Mouse (Mus musculus) stomach, embryonic 15.5 days (tissue): ENCODE results near the gene Rab5b. TPM values are rescaled to one million over a fixed set of nuclear protein-coding genes. Genes with fewer than 3 reads are reported as not detected.

Experiments
- ATAC-seq: fragments of 200-750 bp; cut with Nextera tagmentation; 2 replicates; pipeline ENCODE4 v1.8.0; 2017; ENCODE audit warnings: low read depth, moderate number of reproducible peaks, moderate TSS enrichment; ENCODE audit not compliant: insufficient read depth, low FRiP score
- H3K27ac ChIP-seq: fragments of 300-500 bp; sonication (generic); 2 replicates; pipeline ENCODE4 v1.5.1; 2015; ENCODE audit warnings: mild to moderate bottlenecking, inconsistent platforms
- H3K27me3 ChIP-seq: fragments of 300-500 bp; sonication (generic); replicated peaks from 2 replicates; pipeline ENCODE4 v1.6.1; 2015; ENCODE audit warnings: inconsistent platforms
- H3K36me3 ChIP-seq: fragments of 300-500 bp; sonication (generic); 2 replicates; pipeline ENCODE4 v1.6.1; 2015; ENCODE audit warnings: inconsistent platforms
- H3K4me1 ChIP-seq: fragments of 300-500 bp; sonication (generic); 2 replicates; pipeline ENCODE4 v1.6.1; 2015; ENCODE audit warnings: inconsistent platforms
- H3K4me2 ChIP-seq: fragments of 300-500 bp; sonication (generic); 2 replicates; pipeline ENCODE4 v1.6.1; 2015; ENCODE audit warnings: mild to moderate bottlenecking, inconsistent platforms
- H3K4me3 ChIP-seq: fragments of 300-500 bp; sonication (generic); replicated peaks from 2 replicates; pipeline ENCODE4 v1.5.1; 2015; ENCODE audit warnings: inconsistent platforms
- H3K9ac ChIP-seq: fragments of 300-500 bp; sonication (generic); 2 replicates; pipeline ENCODE4 v1.6.1; 2015; ENCODE audit warnings: inconsistent platforms
- H3K9me3 ChIP-seq: fragments of 300-500 bp; sonication (generic); 2 replicates; pipeline ENCODE4 v1.6.1; 2016; ENCODE audit warnings: inconsistent platforms
- WGBS: fragments of 180-500 bp; shearing (Covaris S2); methylation state at CpG from one replicate; pipeline ENCODE4 v1.1.7; 2015; 5-methylcytosine and 5-hydroxymethylcytosine counted together
- polyA plus RNA-seq: library from polyadenylated mRNA; unstranded; fragments of >200 nt; fragmentation: Nextera tagmentation; extraction: Ambion mirVana; gene quantifications from 2 replicates; pipeline ENCODE4 v1.2.1, GENCODE M21; 2015

Gene Rab5b
- polyA plus RNA-seq, 1 experiment from 2014 or later, result 68.9 TPM

DNA sequence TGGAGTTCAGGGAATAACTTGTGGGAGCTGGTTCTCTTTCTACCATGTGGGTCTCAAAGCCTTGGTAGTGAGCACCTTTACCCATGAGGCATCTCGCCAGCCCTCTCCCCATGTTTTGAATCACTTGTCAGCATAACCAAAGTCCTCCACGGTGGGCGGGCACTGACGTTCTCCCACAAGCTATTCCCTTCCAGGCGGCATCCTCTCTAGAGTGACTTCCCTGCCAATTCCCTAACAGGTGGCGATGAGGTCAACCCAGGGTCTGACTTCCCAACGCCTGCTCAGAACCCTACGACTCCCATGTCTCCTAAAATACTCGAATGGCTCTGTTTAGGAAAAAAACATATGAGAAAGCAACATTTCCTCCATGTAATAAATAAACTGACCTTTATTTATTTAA is 38.2 kb downstream of the Rab5b start:
- Histone ChIP-seq H3K4me1 (no peaks in the 10 kb centered on the region), H3K9ac (no peak overlapping the region), H3K27ac (no peak overlapping the region), H3K9me3 (no peaks in the 10 kb centered on the region), H3K4me2 (no peak overlapping the region), H3K4me3 (no peak overlapping the region), H3K27me3 (no peaks in the 10 kb centered on the region), H3K36me3 (no peaks in the 10 kb centered on the region)
- no peak for ATAC-seq
- WGBS, result 49% methylated on average over 9 of the region's 9 CpGs

- no peak overlapping the region for H3K27ac ChIP-seq
- H3K4me3 ChIP-seq, result no peak overlapping the region
- H3K4me2 ChIP-seq, result no peak overlapping the region
- H3K9me3 ChIP-seq, result no peaks in the 10 kb centered on the region
- H3K27me3 ChIP-seq, result no peaks in the 10 kb centered on the region
- WGBS, result 77% methylated on average over 1 of the region's 1 CpGs
- no peak overlapping the region for H3K9ac ChIP-seq
- no peaks in the 10 kb centered on the region for H3K4me1 ChIP-seq
- H3K36me3 ChIP-seq, result no peaks in the 10 kb centered on the region
- no peak for ATAC-seq
Measured at GRCm38 (mm10) chr10:128656731-128657130, 39.3 kb downstream of the Rab5b start.

- Histone ChIP-seq H3K27ac (no peak overlapping the region), H3K4me3 (no peak overlapping the region)
- ATAC-seq, result no peak
Measured at GRCm38 (mm10) chr10:128655254-128655653, 40.8 kb downstream of the Rab5b start.

GRCm38 (mm10) chr10:128653866-128654265 is 42.2 kb downstream of the Rab5b start:
- no peak overlapping the region for H3K4me3 ChIP-seq
- H3K4me1 ChIP-seq, result no peaks in the 10 kb centered on the region
- ATAC-seq, result no peak
- no peaks in the 10 kb centered on the region for H3K9me3 ChIP-seq
- H3K27me3 ChIP-seq, result no peaks in the 10 kb centered on the region
- H3K36me3 ChIP-seq, result no peaks in the 10 kb centered on the region
- 72% methylated on average over 4 of the region's 4 CpGs for WGBS
- no peak overlapping the region for H3K4me2 ChIP-seq
- H3K9ac ChIP-seq, result no peak overlapping the region
- no peak overlapping the region for H3K27ac ChIP-seq

More at GRCm38 (mm10) chr10:128655254-128655653, 40.8 kb downstream of the Rab5b start:
- H3K36me3 ChIP-seq, result no peaks in the 10 kb centered on the region
- H3K4me2 ChIP-seq, result no peak overlapping the region
- no peak overlapping the region for H3K9ac ChIP-seq
- H3K4me1 ChIP-seq, result no peaks in the 10 kb centered on the region
- H3K9me3 ChIP-seq, result no peaks in the 10 kb centered on the region
- 40% methylated on average over 3 of the region's 3 CpGs for WGBS
- no peaks in the 10 kb centered on the region for H3K27me3 ChIP-seq

DNA sequence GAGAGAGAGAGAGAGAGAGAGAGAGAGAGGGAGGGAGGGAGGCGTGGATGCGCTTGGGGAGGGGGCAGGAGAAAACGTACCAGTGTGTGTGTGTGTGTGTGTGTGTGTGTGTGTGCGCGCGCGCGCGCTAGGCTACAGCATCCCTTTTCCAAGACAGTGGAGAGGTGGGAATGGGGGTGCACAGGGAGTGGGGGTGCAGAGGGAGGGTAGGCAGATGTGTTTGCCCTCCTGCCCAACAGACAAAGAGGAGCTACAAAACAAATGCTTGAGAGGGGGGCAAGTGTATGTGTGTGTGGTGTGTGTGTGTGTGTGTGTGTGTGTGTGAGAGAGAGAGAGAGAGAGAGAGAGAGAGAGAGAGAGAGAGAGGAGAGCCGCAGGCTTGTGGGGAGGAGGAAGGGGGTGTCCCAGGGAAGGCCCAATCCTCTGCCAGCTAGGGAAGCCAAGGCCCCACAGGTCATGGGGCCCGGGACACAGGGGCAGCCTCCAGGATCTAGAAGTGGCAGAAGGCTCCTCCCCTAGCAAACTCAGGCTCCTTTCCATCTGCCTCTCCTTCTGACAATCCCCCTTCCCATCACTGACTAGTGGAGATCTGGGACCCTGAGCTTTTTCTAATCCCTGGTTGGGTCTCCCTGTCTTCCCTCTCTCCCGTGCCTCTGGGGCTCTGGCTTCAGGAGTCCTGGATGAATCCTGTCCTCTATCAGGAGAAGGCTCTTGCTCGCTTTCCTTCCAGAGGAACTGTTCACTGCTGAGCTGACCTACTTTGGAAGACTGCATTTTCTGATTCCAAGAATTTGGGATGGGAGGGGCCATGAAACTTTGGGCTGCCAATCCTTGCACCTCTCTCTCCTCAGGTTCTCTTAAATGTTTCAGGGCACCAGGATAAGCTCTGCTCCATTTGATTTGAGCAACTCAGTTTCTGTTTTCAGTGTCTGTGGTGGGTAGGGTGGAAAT is 49.6 kb downstream of the Rab5b start:
- H3K4me2 ChIP-seq, result peak overlapping the region; percentile 83
- H3K36me3 ChIP-seq, result no peaks in the 10 kb centered on the region
- ATAC-seq, result peak; percentile 60; the same call in 1 of the 2 replicates
- peak overlapping the region; percentile 23; the same call in 1 of the 2 replicates for H3K27ac ChIP-seq
- H3K9ac ChIP-seq, result no peak overlapping the region
- no peaks in the 10 kb centered on the region for H3K9me3 ChIP-seq
- peak overlapping the region; percentile 52 for H3K4me3 ChIP-seq
- H3K27me3 ChIP-seq, result no peaks in the 10 kb centered on the region
- peaks cover 11% of the 10 kb centered on the region; the same call in 1 of the 2 replicates for H3K4me1 ChIP-seq
- WGBS, result 8% methylated on average over 12 of the region's 13 CpGs

- ATAC-seq, result peak; percentile 61
- WGBS, result 5% methylated on average over 35 of the region's 36 CpGs
- Histone ChIP-seq H3K4me1 (peaks cover 11% of the 10 kb centered on the region; the same call in 1 of the 2 replicates), H3K4me3 (peak within 1 kb of the TSS; percentile 52), H3K4me2 (peak within 1 kb of the TSS; percentile 83), H3K36me3 (no peaks in the 10 kb centered on the region), H3K27me3 (no peaks in the 10 kb centered on the region), H3K9me3 (no peaks in the 10 kb centered on the region), H3K9ac (peak within 1 kb of the TSS; percentile 34; the same call in 1 of the 2 replicates), H3K27ac (peak within 1 kb of the TSS; percentile 40; the same call in 1 of the 2 replicates)
Measured at GRCm38 (mm10) chr10:128645111-128646011, 50.7 kb downstream of the Rab5b start, which contains the start of gene Ikzf4. Gene Ikzf4, minus strand, starts transcription at chr10:128645991.

GRCm38 (mm10) chr10:128642749-128643148 is 53.3 kb downstream of the Rab5b start:
- H3K36me3 ChIP-seq, result no peaks in the 10 kb centered on the region
- no peak overlapping the region for H3K4me2 ChIP-seq
- H3K4me3 ChIP-seq, result no peak overlapping the region
- no peak for ATAC-seq
- no peak overlapping the region for H3K27ac ChIP-seq
- no peaks in the 10 kb centered on the region for H3K27me3 ChIP-seq
- H3K4me1 ChIP-seq, result peaks cover 11% of the 10 kb centered on the region; the same call in 1 of the 2 replicates
- WGBS, result 86% methylated on average over 6 of the region's 6 CpGs
- H3K9me3 ChIP-seq, result no peaks in the 10 kb centered on the region
- no peak overlapping the region for H3K9ac ChIP-seq

DNA sequence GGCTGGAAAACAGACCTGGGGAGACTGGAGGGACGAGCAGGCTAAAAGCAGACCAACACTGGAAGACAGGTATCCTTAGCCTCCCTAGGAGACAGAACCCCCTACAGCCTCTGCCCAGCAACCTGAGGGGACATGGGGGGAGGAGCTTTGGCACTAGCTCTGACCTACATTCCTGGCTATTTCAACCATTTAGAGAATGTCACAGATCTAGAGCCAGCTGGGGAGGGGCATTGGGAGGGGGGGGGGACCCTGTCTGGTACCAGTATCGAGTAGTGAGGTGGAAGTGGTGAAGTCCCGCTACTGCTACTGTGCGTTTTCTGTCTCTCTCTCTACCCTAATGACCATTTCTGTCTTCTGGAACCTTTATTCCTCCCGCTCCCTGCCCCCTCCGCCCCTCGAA is 54.2 kb downstream of the Rab5b start:
- no peak overlapping the region for H3K4me2 ChIP-seq
- no peak for ATAC-seq
- H3K9me3 ChIP-seq, result no peaks in the 10 kb centered on the region
- no peak overlapping the region for H3K27ac ChIP-seq
- WGBS, result 64% methylated on average over 7 of the region's 7 CpGs
- H3K36me3 ChIP-seq, result no peaks in the 10 kb centered on the region
- H3K9ac ChIP-seq, result no peak overlapping the region
- H3K27me3 ChIP-seq, result no peaks in the 10 kb centered on the region
- H3K4me3 ChIP-seq, result no peak overlapping the region
- H3K4me1 ChIP-seq, result peaks cover 10% of the 10 kb centered on the region; the same call in 1 of the 2 replicates

GRCm38 (mm10) chr10:128640891-128641290 is 55.2 kb downstream of the Rab5b start:
- Histone ChIP-seq H3K4me2 (no peak overlapping the region), H3K9ac (no peak overlapping the region), H3K27ac (no peak overlapping the region), H3K36me3 (0 out of 2 replicates have a peak, but pooled peaks cover 2% of the 10 kb centered on the region), H3K4me1 (peaks cover 5% of the 10 kb centered on the region; the same call in 1 of the 2 replicates), H3K27me3 (no peaks in the 10 kb centered on the region), H3K9me3 (no peaks in the 10 kb centered on the region), H3K4me3 (no peak overlapping the region)
- ATAC-seq, result no peak
- 92% methylated on average over 15 of the region's 15 CpGs for WGBS

GRCm38 (mm10) chr10:128639999-128640398 is 56.1 kb downstream of the Rab5b start:
- 0 out of 2 replicates have a peak, but pooled peaks cover 2% of the 10 kb centered on the region for H3K36me3 ChIP-seq
- no peak overlapping the region for H3K9ac ChIP-seq
- H3K27ac ChIP-seq, result no peak overlapping the region
- peaks cover 3% of the 10 kb centered on the region; the same call in 1 of the 2 replicates for H3K4me1 ChIP-seq
- ATAC-seq, result no peak
- H3K9me3 ChIP-seq, result no peaks in the 10 kb centered on the region
- H3K27me3 ChIP-seq, result no peaks in the 10 kb centered on the region
- H3K4me2 ChIP-seq, result no peak overlapping the region
- 86% methylated on average over 14 of the region's 14 CpGs for WGBS
- H3K4me3 ChIP-seq, result no peak overlapping the region

DNA sequence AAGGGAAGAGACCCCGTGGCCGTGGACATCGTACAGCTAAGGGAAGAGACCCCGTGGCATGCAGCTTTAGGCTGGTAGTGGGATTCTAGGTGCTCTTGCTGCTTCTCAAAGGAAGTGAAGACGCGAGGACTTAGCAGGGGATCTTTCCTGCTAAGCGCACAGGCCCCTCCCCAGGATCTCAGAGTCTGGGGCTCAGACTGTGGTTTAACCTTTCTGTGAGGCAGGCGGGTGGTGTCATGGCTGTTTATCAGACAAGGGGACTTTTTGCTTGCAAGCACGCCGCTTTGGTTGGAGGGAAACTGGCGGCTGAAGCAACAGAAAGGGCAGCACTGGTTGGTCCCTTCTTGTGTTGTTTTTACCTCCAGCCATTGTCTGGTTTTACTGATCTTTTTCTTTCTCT is 59.1 kb downstream of the Rab5b start:
- Histone ChIP-seq H3K36me3 (0 out of 2 replicates have a peak, but pooled peaks cover 2% of the 10 kb centered on the region), H3K9ac (no peak overlapping the region), H3K4me3 (no peak overlapping the region), H3K27me3 (no peaks in the 10 kb centered on the region), H3K4me2 (no peak overlapping the region), H3K9me3 (no peaks in the 10 kb centered on the region), H3K27ac (no peak overlapping the region), H3K4me1 (no peaks in the 10 kb centered on the region; the same call in 1 of the 2 replicates)
- 27% methylated on average over 11 of the region's 11 CpGs for WGBS
- ATAC-seq, result no peak
